ENCODE assay signal across 14 mouse cellular contexts in genomic region chr5:30247666-30248065, GRCm38 (mm10). TPM values are rescaled to one million over a fixed set of nuclear protein-coding genes. Genes with fewer than 3 reads are reported as not detected.
DNase-seq lines count a peak whose midpoint lies in the region; ATAC-seq and TF ChIP-seq lines count a peak whose summit lies in the region.
"Had no signal": no experiment of that assay in that cellular context is flagged by ENCODE, and none has a peak within 500 bp of the region (broad histone marks: within the 10 kb centered on the region; RNA-seq: fewer than 3 reads in every experiment).

No protein-coding gene starts in this region.

- DNase-seq in kidney, postnatal 10 days = peak; percentile 16
- DNase-seq in CH12.LX (ENCODE audit: extremely low read depth) (no peak), G1E (ENCODE audit: low spot score) (no peak)
- DNase-seq in naive thymus-derived CD4-positive, alpha-beta T cell, adult 2 months (ENCODE audit: low read depth) = peak; percentile 14
- DNase-seq in urinary bladder, postnatal 10 days (ENCODE audit: low spot score) = no peak
- no peak for DNase-seq in ovary, adult 18-20 months (ENCODE audit: low spot score)
- DNase-seq: adrenal gland, postnatal 10 days; lung, adult 18-20 months; spleen, adult 18-20 months had no signal

- H3K4me2 ChIP-seq in kidney, embryonic 15.5 days = no peak overlapping the region
- H3K4me2 ChIP-seq in CH12.LX (ENCODE audit: insufficient read depth, low read depth, poor library complexity, severe bottlenecking) = no peak overlapping the region

- no peak for TF ChIP-seq POLR2A in CH12.LX (IDR thresholded peaks at IDR 0.05; ENCODE audit: low read depth, low read length)

- H3K27me3 ChIP-seq in kidney, embryonic 15.5 days = no peaks in the 10 kb centered on the region
- H3K27me3 ChIP-seq in CH12.LX (replicated peaks) = no peaks in the 10 kb centered on the region
- no peaks in the 10 kb centered on the region for H3K27me3 ChIP-seq in G1E (ENCODE audit: insufficient read depth, low read length)

- ATAC-seq in kidney, embryonic 15.5 days (replicated peaks; ENCODE audit: low FRiP score) = no peak
- no peak for ATAC-seq in G1E (ENCODE audit: extremely low read depth, insufficient number of reproducible peaks, low FRiP score, poor library complexity, severe bottlenecking)

- no peaks in the 10 kb centered on the region for H3K9me3 ChIP-seq in kidney, embryonic 15.5 days (replicated peaks)
- H3K9me3 ChIP-seq in CH12.LX (replicated peaks; ENCODE audit: low read length) = peaks cover 2% of the 10 kb centered on the region
- H3K9me3 ChIP-seq in G1E (replicated peaks) = peaks cover 3% of the 10 kb centered on the region

- no peak for TF ChIP-seq EP300 in CH12.LX (IDR thresholded peaks at IDR 0.05; ENCODE audit: low read length)

- peaks cover 24% of the 10 kb centered on the region for H3K36me3 ChIP-seq in kidney, embryonic 15.5 days
- H3K36me3 ChIP-seq in CH12.LX (replicated peaks in 1 of 2; ENCODE audit: control insufficient read depth in 1 of 2, insufficient read depth in 1 of 2, low read length in 1 of 2) = peaks cover 8 to 41% of the 10 kb centered on the region in 2 experiments
- H3K36me3 ChIP-seq in G1E (replicated peaks) = peaks cover 63% of the 10 kb centered on the region

- 93% methylated on average over 1 of the region's 1 CpGs for WGBS in kidney, embryonic 15.5 days

- peaks cover 10% of the 10 kb centered on the region for H3K4me1 ChIP-seq in kidney, embryonic 15.5 days
- H3K4me1 ChIP-seq in CH12.LX (ENCODE audit: control insufficient read depth in 1 of 2, insufficient read depth in 2 of 2) (peaks cover 2 to 33% of the 10 kb centered on the region in 2 experiments; a peak in 3 of 4 replicates), G1E (ENCODE audit: insufficient read depth, low read depth, low read length) (peaks cover 18% of the 10 kb centered on the region; the same call in 1 of the 2 replicates)

- H3K79me2 ChIP-seq in CH12.LX (replicated peaks; ENCODE audit: control insufficient read depth, extremely low read depth, insufficient read depth, poor library complexity, severe bottlenecking) = peaks cover 25% of the 10 kb centered on the region

- no peak overlapping the region for H3K27ac ChIP-seq in kidney, embryonic 15.5 days
- H3K27ac ChIP-seq in CH12.LX (ENCODE audit: insufficient read depth, low read depth) = no peak overlapping the region

- TF ChIP-seq CTCF in CH12.LX (conservative IDR thresholded peaks at IDR 0.05 in 1 of 2, IDR thresholded peaks at IDR 0.05 in 1 of 2; ENCODE audit: low read depth in 2 of 2, low read length in 2 of 2) = peak in 1 of 2 experiments; percentile 59; a peak in 2 of 4 replicates
- peak; percentile 27; the same call in 1 of the 2 replicates for TF ChIP-seq CTCF in G1E (IDR thresholded peaks at IDR 0.05; ENCODE audit: low read depth, low read length)

- H3K9ac ChIP-seq in kidney, embryonic 15.5 days = no peak overlapping the region
- H3K9ac ChIP-seq in CH12.LX (ENCODE audit: insufficient read depth, low read depth) = no peak overlapping the region

- in situ Hi-C loops in CH12.LX (cut with MboI; ENCODE audit: low pct_ligation_motif_present, low pct_unique_long_range_greater_than_20kb, low sequenced_read_pairs) = no loop called here

- dilution Hi-C loops in CH12.LX (cut with MboI; ENCODE audit: extremely low pct_ligation_motif_present, extremely low pct_unique_long_range_greater_than_20kb, low sequenced_read_pairs) = no loop called here

- TF ChIP-seq RAD21 in CH12.LX (IDR thresholded peaks at IDR 0.05; ENCODE audit: low read depth, low read length) = peak; percentile 25

- no peak overlapping the region for H3K4me3 ChIP-seq in kidney, embryonic 15.5 days (replicated peaks)
- H3K4me3 ChIP-seq in CH12.LX (replicated peaks in 1 of 3; ENCODE audit: low read depth in 2 of 3, low read length in 2 of 3, poor library complexity in 1 of 3) (no peak overlapping the region), G1E (ENCODE audit: low read depth, low read length) (no peak overlapping the region)

TF ChIP-seq in CH12.LX, 34 proteins besides CTCF, POLR2A, EP300 and RAD21:
- TF ChIP-seq SMC3 (IDR thresholded peaks at IDR 0.05; ENCODE audit: low read depth, low read length) = peak; percentile 46
- TF ChIP-seq USF2 (conservative IDR thresholded peaks at IDR 0.05; ENCODE audit: low read depth, low read length) = no peak

RNA-seq across cellular contexts. Expression of gene Selenoi, which starts 15.3 kb away (rescaled TPM):
- 14.0 and 14.3 TPM in 2 replicates for polyA plus RNA-seq in kidney, embryonic 15.5 days (2015; fragmentation: Nextera tagmentation; extraction: Ambion mirVana)
- total RNA-seq in CH12.LX (2012; rRNA removed) (36.1 and 39.8 TPM in 2 replicates), CH12.LX (2014; rRNA removed) (45.7 and 51.3 TPM in 2 replicates), G1E (2014; fragmentation: Nextera tagmentation) (49.7 and 54.0 TPM in 2 replicates), G1E (2017) (41.7 and 55.2 TPM in 2 replicates)
- polyA plus RNA-seq in CH12.LX (2012; ENCODE audit: insufficient read length, low read depth) (21.0 and 27.0 TPM in 2 replicates), G1E (2012) (0.95 and 1.6 TPM in 2 replicates)

RNA-seq across cellular contexts. Expression of gene Drc1, which starts 33.5 kb away (rescaled TPM):
- 0.30 and 0.84 TPM in 2 replicates for polyA plus RNA-seq in kidney, embryonic 15.5 days (2015; fragmentation: Nextera tagmentation; extraction: Ambion mirVana)
- total RNA-seq in CH12.LX (2012; rRNA removed) (0.04 TPM in 1 of 2 replicates, not detected in the other), CH12.LX (2014; rRNA removed) (not detected in 2 replicates), G1E (2014; fragmentation: Nextera tagmentation) (not detected in 2 replicates), G1E (2017) (not detected in 2 replicates)
- polyA plus RNA-seq in CH12.LX (2012; ENCODE audit: insufficient read length, low read depth) (not detected in 2 replicates), G1E (2012) (not detected in 2 replicates)
- total RNA-seq: common myeloid progenitor, adult 5-6 weeks; heart, postnatal 25 days had no signal

RNA-seq across cellular contexts. Expression of gene Adgrf3, which starts 42.1 kb away (rescaled TPM):
- 0.17 and 0.26 TPM in 2 replicates for polyA plus RNA-seq in kidney, embryonic 15.5 days (2015; fragmentation: Nextera tagmentation; extraction: Ambion mirVana)
- 1.0 and 1.4 TPM in 2 replicates for total RNA-seq in CH12.LX (2012; rRNA removed)
- 1.2 and 2.3 TPM in 2 replicates for total RNA-seq in CH12.LX (2014; rRNA removed)
- 2.2 and 2.6 TPM in 2 replicates for polyA plus RNA-seq in CH12.LX (2012; ENCODE audit: insufficient read length, low read depth)
- total RNA-seq in G1E (2014; fragmentation: Nextera tagmentation) = 1.1 and 1.3 TPM in 2 replicates
- total RNA-seq in G1E (2017) = 0.11 and 0.23 TPM in 2 replicates
- 0.02 and 0.03 TPM in 2 replicates for polyA plus RNA-seq in G1E (2012)
- total RNA-seq: common myeloid progenitor, adult 5-6 weeks; layer of hippocampus, postnatal 25 days had no signal
- polyA plus RNA-seq: frontal cortex, adult 2 months had no signal

Comparison
In these comparisons a context has a peak if more than half of its experiments do, and no peak if none do; other contexts are left out.
1. DNase-seq: peak in kidney, postnatal 10 days (single experiment) and naive thymus-derived CD4-positive, alpha-beta T cell, adult 2 months (single experiment); none in CH12.LX (single experiment), G1E (single experiment), urinary bladder, postnatal 10 days (single experiment) and ovary, adult 18-20 months (single experiment).